Mouse (Mus musculus): ENCODE results near the gene Gba2. TPM values are rescaled to one million over a fixed set of nuclear protein-coding genes. Genes with fewer than 3 reads are reported as not detected.

Gene Gba2
- polyA plus RNA-seq, 1 experiment from 2014 or later: 22.8 TPM

DNA sequence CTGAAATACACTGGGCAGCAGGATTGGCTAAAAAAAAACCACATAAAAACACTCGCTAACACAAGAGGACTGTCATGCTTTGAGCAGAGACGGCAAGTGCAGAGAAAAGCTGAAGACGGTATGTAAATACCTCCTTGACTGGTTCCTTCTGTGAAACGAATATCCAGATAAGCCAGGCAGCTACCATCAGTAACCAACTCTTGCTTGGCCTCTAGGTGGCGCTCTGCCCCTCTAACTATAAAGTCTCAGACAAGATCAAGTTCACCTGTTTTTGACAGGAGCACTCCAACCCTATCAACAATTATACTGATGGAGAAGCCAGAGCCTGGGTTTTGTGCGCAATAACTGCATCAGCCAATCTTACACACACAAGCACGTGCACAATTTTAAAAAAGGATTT, 48.1 kb downstream of the Gba2 start:
- no peak overlapping the region for H3K27ac ChIP-seq
- 20% methylated on average over 7 of the region's 7 CpGs for WGBS

DNA sequence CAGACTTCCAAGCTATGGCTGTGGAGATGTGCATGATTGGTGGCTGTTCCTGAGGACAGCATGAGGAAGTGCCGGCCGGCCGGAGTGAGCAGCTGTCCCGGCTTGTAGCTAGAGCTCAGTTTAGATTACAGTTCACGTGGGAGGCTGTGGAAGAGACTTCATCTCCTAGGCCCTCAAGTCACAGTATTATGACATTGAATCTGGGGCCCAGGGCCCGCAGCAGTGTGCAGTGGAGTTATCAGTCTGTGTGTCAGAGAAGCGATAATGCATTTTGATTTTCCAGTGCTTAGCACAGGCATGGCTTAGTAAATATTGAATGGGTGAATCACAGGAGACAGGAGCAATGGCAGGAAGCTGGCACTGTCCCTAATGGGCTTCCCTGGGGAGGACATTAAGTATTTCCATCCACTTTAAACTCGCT, 48.6 kb downstream of the Gba2 start:
- Histone ChIP-seq H3K36me3 (peaks cover 47% of the 10 kb centered on the region), H3K4me1 (peaks cover 18% of the 10 kb centered on the region), H3K9me3 (no peaks in the 10 kb centered on the region), H3K4me3 (no peak overlapping the region), H3K27ac (no peak overlapping the region), H3K27me3 (ENCODE audit: insufficient read depth, poor library complexity, severe bottlenecking) (peaks cover 8% of the 10 kb centered on the region; the same call in 1 of the 2 replicates)
- DNase-seq (ENCODE audit: low spot score): no peak
- 53% methylated on average over 8 of the region's 8 CpGs for WGBS

More for the DNA sequence above, 48.1 kb downstream of the Gba2 start:
- Histone ChIP-seq H3K9me3 (no peaks in the 10 kb centered on the region), H3K4me3 (no peak overlapping the region), H3K27me3 (ENCODE audit: insufficient read depth, poor library complexity, severe bottlenecking) (peaks cover 5% of the 10 kb centered on the region; the same call in 1 of the 2 replicates), H3K4me1 (peaks cover 18% of the 10 kb centered on the region), H3K36me3 (peaks cover 52% of the 10 kb centered on the region)
- peak; percentile 85 for DNase-seq (ENCODE audit: low spot score)

DNA sequence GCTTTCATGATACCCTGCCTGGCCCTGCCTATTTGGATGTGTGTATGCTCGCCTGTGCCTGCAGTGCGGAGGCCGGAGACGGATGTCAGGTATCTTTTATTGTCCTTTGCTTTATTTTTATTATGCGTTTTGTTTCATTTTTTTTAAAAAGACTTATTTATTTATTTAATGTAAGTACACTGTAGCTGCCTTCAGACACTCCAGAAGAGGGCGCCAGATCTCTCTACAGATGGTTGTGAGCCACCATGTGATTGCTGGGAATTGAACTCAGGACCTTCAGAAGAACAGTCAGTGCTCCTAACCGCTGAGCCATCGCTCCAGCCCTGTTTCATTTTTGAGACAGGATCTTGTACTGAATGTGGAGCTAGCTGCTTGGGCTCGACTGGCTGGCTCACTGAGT, 50.2 kb downstream of the Gba2 start:
- no peak for DNase-seq (ENCODE audit: low spot score)
- WGBS: 72% methylated on average over 9 of the region's 9 CpGs
- no peaks in the 10 kb centered on the region for H3K9me3 ChIP-seq
- peaks cover 24% of the 10 kb centered on the region for H3K27me3 ChIP-seq (ENCODE audit: insufficient read depth, poor library complexity, severe bottlenecking)
- H3K36me3 ChIP-seq: peaks cover 31% of the 10 kb centered on the region
- H3K4me3 ChIP-seq: no peak overlapping the region
- H3K27ac ChIP-seq: no peak overlapping the region
- H3K4me1 ChIP-seq: peaks cover 31% of the 10 kb centered on the region

DNA sequence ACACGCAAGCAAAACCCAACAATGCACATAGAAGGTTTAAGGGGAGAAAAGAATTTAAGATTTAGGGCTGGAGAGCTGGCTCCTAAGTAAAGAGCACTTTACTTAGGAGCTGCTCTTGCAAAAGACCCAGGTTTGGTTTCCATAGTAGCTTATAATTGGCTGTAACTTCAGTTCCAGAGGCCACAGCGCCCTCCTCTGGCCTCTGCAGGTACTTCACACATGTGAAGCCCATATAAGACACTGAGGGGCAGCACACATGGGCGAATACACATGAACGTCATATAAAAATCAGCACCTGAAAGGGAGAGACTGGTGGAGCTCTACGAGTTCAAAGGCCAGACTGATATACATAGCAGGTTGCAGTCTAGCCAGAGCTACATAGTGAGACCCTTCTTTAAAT, 50.8 kb downstream of the Gba2 start:
- peaks cover 25% of the 10 kb centered on the region for H3K36me3 ChIP-seq
- WGBS: 63% methylated on average over 5 of the region's 5 CpGs
- peaks cover 37% of the 10 kb centered on the region for H3K4me1 ChIP-seq
- no peak for DNase-seq (ENCODE audit: low spot score)
- no peak overlapping the region for H3K4me3 ChIP-seq
- no peaks in the 10 kb centered on the region for H3K9me3 ChIP-seq
- H3K27ac ChIP-seq: no peak overlapping the region
- peaks cover 30% of the 10 kb centered on the region for H3K27me3 ChIP-seq (ENCODE audit: insufficient read depth, poor library complexity, severe bottlenecking)

DNA sequence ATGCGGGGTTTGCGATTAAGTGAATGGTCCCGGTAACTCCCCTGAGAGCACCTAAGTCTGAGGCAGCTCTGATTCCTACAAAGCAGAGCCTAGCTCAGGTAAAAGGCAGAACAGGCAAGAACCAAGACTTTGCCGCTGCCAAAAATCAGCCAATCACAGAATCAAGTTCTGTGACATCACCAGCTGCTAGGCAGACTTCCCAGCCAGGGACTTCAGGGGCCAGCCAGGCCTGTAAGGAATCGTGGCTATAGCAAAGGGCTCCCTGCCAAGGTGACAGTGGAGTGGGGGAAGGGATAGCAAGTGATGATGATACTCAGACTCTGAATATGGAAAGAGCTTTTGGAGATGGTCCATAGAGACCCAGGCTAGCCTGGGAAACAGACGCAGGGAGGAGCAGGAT, 58.7 kb downstream of the Gba2 start:
- peak; percentile 88 for DNase-seq (ENCODE audit: low spot score)
- WGBS: 11% methylated on average over 6 of the region's 6 CpGs
- H3K36me3 ChIP-seq: peaks cover 40% of the 10 kb centered on the region
- H3K4me1 ChIP-seq: peaks cover 81% of the 10 kb centered on the region
- H3K9me3 ChIP-seq: no peaks in the 10 kb centered on the region
- H3K27me3 ChIP-seq (ENCODE audit: insufficient read depth, poor library complexity, severe bottlenecking): peaks cover 53% of the 10 kb centered on the region
- peak overlapping the region; percentile 37 for H3K4me3 ChIP-seq
- peak overlapping the region; percentile 89; the same call in 1 of the 2 replicates for H3K27ac ChIP-seq

DNA sequence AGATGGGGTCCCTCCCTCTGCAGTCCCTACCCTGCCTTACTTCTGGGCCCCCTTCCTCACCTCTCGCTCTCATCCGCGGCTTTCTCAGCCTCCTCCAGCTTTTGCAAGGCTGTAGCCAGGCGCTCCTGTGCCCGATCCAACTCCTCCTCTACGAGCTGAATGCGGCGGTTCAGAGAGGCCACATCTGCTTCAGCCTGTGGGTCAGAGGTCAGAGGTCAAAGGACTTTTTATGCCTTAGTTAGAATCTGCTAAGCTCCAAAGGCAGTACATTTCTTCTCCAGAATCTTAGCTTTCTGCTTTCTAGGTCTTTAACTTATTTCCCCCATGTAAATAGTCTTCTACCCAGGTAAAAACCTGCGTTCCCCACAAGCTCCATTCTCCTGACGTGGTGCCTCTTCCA, 59.1 kb downstream of the Gba2 start:
- Histone ChIP-seq H3K4me3 (peak overlapping the region; percentile 37), H3K27ac (no peak overlapping the region), H3K36me3 (peaks cover 42% of the 10 kb centered on the region), H3K27me3 (ENCODE audit: insufficient read depth, poor library complexity, severe bottlenecking) (peaks cover 48% of the 10 kb centered on the region), H3K4me1 (peaks cover 83% of the 10 kb centered on the region), H3K9me3 (no peaks in the 10 kb centered on the region)
- 25% methylated on average over 10 of the region's 10 CpGs for WGBS
- DNase-seq (ENCODE audit: low spot score): no peak

Other genes with a start within 250 kb of the Gba2 start
- 9.9 and 11.2 TPM in 2 replicates for gene Rusc2, start 196.9 kb downstream of the Gba2 start, polyA plus RNA-seq (2016; fragmentation: Nextera tagmentation; extraction: Ambion mirVana)
- gene Fam166b, start 149.7 kb downstream of the Gba2 start, polyA plus RNA-seq (2016; fragmentation: Nextera tagmentation; extraction: Ambion mirVana): not detected in 2 replicates
- 5.0 and 6.3 TPM in 2 replicates for gene Tesk1, start 136.9 kb downstream of the Gba2 start, polyA plus RNA-seq (2016; fragmentation: Nextera tagmentation; extraction: Ambion mirVana)
- 0.70 and 1.4 TPM in 2 replicates for gene Cd72, start 124.2 kb downstream of the Gba2 start, polyA plus RNA-seq (2016; fragmentation: Nextera tagmentation; extraction: Ambion mirVana)
- gene Sit1, start 95.1 kb downstream of the Gba2 start, polyA plus RNA-seq (2016; fragmentation: Nextera tagmentation; extraction: Ambion mirVana): not detected in 2 replicates
- gene Ccdc107, start 86.0 kb downstream of the Gba2 start, polyA plus RNA-seq (2016; fragmentation: Nextera tagmentation; extraction: Ambion mirVana): 67.2 and 71.7 TPM in 2 replicates
- 39.9 and 40.1 TPM in 2 replicates for gene Arhgef39, start 79.2 kb downstream of the Gba2 start, polyA plus RNA-seq (2016; fragmentation: Nextera tagmentation; extraction: Ambion mirVana)
- gene Car9, start 71.9 kb downstream of the Gba2 start, polyA plus RNA-seq (2016; fragmentation: Nextera tagmentation; extraction: Ambion mirVana): 1.4 and 1.7 TPM in 2 replicates
- 135 and 142 TPM in 2 replicates for gene Tpm2, start 55.1 kb downstream of the Gba2 start, polyA plus RNA-seq (2016; fragmentation: Nextera tagmentation; extraction: Ambion mirVana)
- gene Creb3, start 16.5 kb downstream of the Gba2 start, polyA plus RNA-seq (2016; fragmentation: Nextera tagmentation; extraction: Ambion mirVana): 63.8 and 68.8 TPM in 2 replicates
- gene Tln1, start 16.2 kb downstream of the Gba2 start, polyA plus RNA-seq (2016; fragmentation: Nextera tagmentation; extraction: Ambion mirVana): 82.7 and 99.6 TPM in 2 replicates
- 20.9 and 29.7 TPM in 2 replicates for gene Rgp1, start 158 bp downstream of the Gba2 start, polyA plus RNA-seq (2016; fragmentation: Nextera tagmentation; extraction: Ambion mirVana)
- 1.6 and 1.8 TPM in 2 replicates for gene Msmp, start 5.6 kb upstream of the Gba2 start, polyA plus RNA-seq (2016; fragmentation: Nextera tagmentation; extraction: Ambion mirVana)
- gene Npr2, start 53.1 kb upstream of the Gba2 start, polyA plus RNA-seq (2016; fragmentation: Nextera tagmentation; extraction: Ambion mirVana): 5.5 and 5.6 TPM in 2 replicates
- 0.63 and 2.0 TPM in 2 replicates for gene Spag8, start 74.7 kb upstream of the Gba2 start, polyA plus RNA-seq (2016; fragmentation: Nextera tagmentation; extraction: Ambion mirVana)
- gene Hint2, start 77.6 kb upstream of the Gba2 start, polyA plus RNA-seq (2016; fragmentation: Nextera tagmentation; extraction: Ambion mirVana): 101 and 117 TPM in 2 replicates
- 2.7 and 3.3 TPM in 2 replicates for gene Tmem8b, start 90.1 kb upstream of the Gba2 start, polyA plus RNA-seq (2016; fragmentation: Nextera tagmentation; extraction: Ambion mirVana)
- gene Fam221b, start 90.3 kb upstream of the Gba2 start, polyA plus RNA-seq (2016; fragmentation: Nextera tagmentation; extraction: Ambion mirVana): 1.7 and 1.9 TPM in 2 replicates
- gene Olfr70, start 121.9 kb upstream of the Gba2 start, polyA plus RNA-seq (2016; fragmentation: Nextera tagmentation; extraction: Ambion mirVana): not detected in 2 replicates
- gene Olfr71, start 131.4 kb upstream of the Gba2 start, polyA plus RNA-seq (2016; fragmentation: Nextera tagmentation; extraction: Ambion mirVana): not detected in 2 replicates
- 0.53 and 0.92 TPM in 2 replicates for gene Hrct1, start 148.3 kb upstream of the Gba2 start, polyA plus RNA-seq (2016; fragmentation: Nextera tagmentation; extraction: Ambion mirVana)
- gene Spaar, start 151.2 kb upstream of the Gba2 start, polyA plus RNA-seq (2016; fragmentation: Nextera tagmentation; extraction: Ambion mirVana): 0.16 and 0.23 TPM in 2 replicates
- not detected in 2 replicates for gene Olfr159, start 192.1 kb upstream of the Gba2 start, polyA plus RNA-seq (2016; fragmentation: Nextera tagmentation; extraction: Ambion mirVana)
- not detected in 2 replicates for gene Olfr156, start 245.0 kb upstream of the Gba2 start, polyA plus RNA-seq (2016; fragmentation: Nextera tagmentation; extraction: Ambion mirVana)